Mouse (Mus musculus) ES-E14 (cell line): ENCODE data around the gene Gprc5c. TPM values are rescaled to one million over a fixed set of nuclear protein-coding genes. Genes with fewer than 3 reads are reported as not detected.

Experiments used
- DNase-seq: peaks from one replicate; pipeline ENCODE4 v3.0.0-alpha.2; 2013; ENCODE audit warnings: low read depth, low spot score
- H3K27ac ChIP-seq: 2 replicates; pipeline ENCODE4 v1.5.1; 2012; ENCODE audit warnings: low read depth, mild to moderate bottlenecking, low read length, moderate library complexity, mixed read lengths; ENCODE audit not compliant: poor library complexity, insufficient read depth, severe bottlenecking
- H3K36me3 ChIP-seq: 2 replicates; pipeline ENCODE4 v1.6.1; 2012; ENCODE audit warnings: mild to moderate bottlenecking, low read length, moderate library complexity, mixed read lengths; ENCODE audit not compliant: control insufficient read depth, poor library complexity, insufficient read depth, severe bottlenecking
- H3K4me1 ChIP-seq, 2 experiments: fragments of 150-350 bp in 1 of 2; sonication (generic) in 1 of 2; 2 replicates each; pipeline ENCODE4 v1.6.1; 2012; ENCODE audit warnings: low read length in 2 of 2, mild to moderate bottlenecking in 1 of 2, mixed read lengths in 1 of 2; ENCODE audit not compliant: control insufficient read depth in 2 of 2, insufficient read depth in 2 of 2, poor library complexity in 1 of 2
- H3K4me3 ChIP-seq, 2 experiments: fragments of 150-350 bp in 1 of 2; sonication (generic) in 1 of 2; 2 replicates each; pipeline ENCODE4 v1.5.1; 2012; ENCODE audit warnings: low read length in 2 of 2, low read depth in 1 of 2, mild to moderate bottlenecking in 1 of 2, mixed read lengths in 1 of 2; ENCODE audit not compliant: insufficient read depth in 1 of 2, poor library complexity in 1 of 2, severe bottlenecking in 1 of 2
- H3K9ac ChIP-seq: 2 replicates; pipeline ENCODE4 v1.6.1; 2012; ENCODE audit warnings: low read depth, mild to moderate bottlenecking, low read length, mixed read lengths; ENCODE audit not compliant: poor library complexity, insufficient read depth, severe bottlenecking
- H3K9me3 ChIP-seq: fragments of 150-350 bp; sonication (generic); 2 replicates; pipeline ENCODE4 v1.6.1; 2012; ENCODE audit warnings: low read depth, mild to moderate bottlenecking, low read length; ENCODE audit not compliant: control insufficient read depth, insufficient read depth
- CHD2 ChIP-seq: IDR thresholded peaks from 2 replicates; pipeline ENCODE4 v1.6.1; 2014; ENCODE audit warnings: mild to moderate bottlenecking, low read depth, low read length, inconsistent platforms
- HCFC1 ChIP-seq: IDR thresholded peaks from 2 replicates; pipeline ENCODE4 v1.6.1; 2012; ENCODE audit warnings: low read length, inconsistent platforms, borderline replicate concordance; ENCODE audit not compliant: insufficient read depth
- MAFK ChIP-seq: IDR thresholded peaks from 2 replicates; pipeline ENCODE4 v1.6.1; 2014; ENCODE audit warnings: mild to moderate bottlenecking, low read depth, low read length, inconsistent platforms; ENCODE audit not compliant: insufficient read depth
- ZC3H11A ChIP-seq: IDR thresholded peaks from 2 replicates; pipeline ENCODE4 v1.6.1; 2012; ENCODE audit warnings: low read depth, mild to moderate bottlenecking, inconsistent platforms, low read length, borderline replicate concordance
- ZNF384 ChIP-seq: IDR thresholded peaks from 2 replicates; pipeline ENCODE4 v1.6.1; 2012; ENCODE audit warnings: low read depth, low read length, inconsistent platforms
- in situ Hi-C, 2 experiments: fragments of 600-800 bp; cut with MboI; formaldehyde crosslinking; loops; one replicate each; pipeline ENCODE4 v1.15.1; 2025; ENCODE audit warnings: low sequenced_read_pairs in 2 of 2, inconsistent platforms in 1 of 2; ENCODE audit not compliant: unreplicated experiment in 2 of 2
- total RNA-seq: library from RNA; depleted of rRNA; stranded (reverse); fragments of 300-350 nt; gene quantifications from 2 replicates; pipeline ENCODE4 v1.2.3, GENCODE M21; 2012

The Gprc5c gene
- total RNA-seq, 1 experiment: 35.9 TPM

DNA sequence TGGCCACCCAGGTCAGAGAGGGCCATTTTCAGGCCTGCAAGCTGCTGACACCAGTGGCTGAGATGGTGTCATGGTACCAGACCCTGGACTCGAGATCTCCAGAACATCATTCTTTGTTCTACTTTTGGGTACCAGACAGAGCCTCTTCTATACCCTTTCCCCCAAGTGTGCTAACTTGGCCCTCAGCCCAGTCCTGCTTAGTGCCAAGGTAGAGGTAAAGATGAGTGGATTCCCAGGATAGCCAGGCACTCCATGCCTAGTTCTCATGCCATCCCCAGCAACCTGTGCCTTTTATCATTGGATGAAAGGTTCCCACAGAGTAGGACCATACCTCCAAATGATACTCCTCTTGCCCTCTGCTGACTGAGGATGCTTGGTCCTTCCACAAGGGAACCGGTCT, 20.6 kb downstream of the Gprc5c start:
- H3K9me3 ChIP-seq: no peaks in the 10 kb centered on the region
- no peak overlapping the region for H3K9ac ChIP-seq
- TF ChIP-seq ZC3H11A (no peak), CHD2 (no peak), ZNF384 (no peak)
- H3K27ac ChIP-seq: no peak overlapping the region
- in situ Hi-C loops: no loop called here
- H3K4me3 ChIP-seq: no peak overlapping the region
- DNase-seq: no peak
- peaks cover 11 to 50% of the 10 kb centered on the region in 2 experiments for H3K4me1 ChIP-seq
- peaks cover 7% of the 10 kb centered on the region; the same call in 1 of the 2 replicates for H3K36me3 ChIP-seq

DNA sequence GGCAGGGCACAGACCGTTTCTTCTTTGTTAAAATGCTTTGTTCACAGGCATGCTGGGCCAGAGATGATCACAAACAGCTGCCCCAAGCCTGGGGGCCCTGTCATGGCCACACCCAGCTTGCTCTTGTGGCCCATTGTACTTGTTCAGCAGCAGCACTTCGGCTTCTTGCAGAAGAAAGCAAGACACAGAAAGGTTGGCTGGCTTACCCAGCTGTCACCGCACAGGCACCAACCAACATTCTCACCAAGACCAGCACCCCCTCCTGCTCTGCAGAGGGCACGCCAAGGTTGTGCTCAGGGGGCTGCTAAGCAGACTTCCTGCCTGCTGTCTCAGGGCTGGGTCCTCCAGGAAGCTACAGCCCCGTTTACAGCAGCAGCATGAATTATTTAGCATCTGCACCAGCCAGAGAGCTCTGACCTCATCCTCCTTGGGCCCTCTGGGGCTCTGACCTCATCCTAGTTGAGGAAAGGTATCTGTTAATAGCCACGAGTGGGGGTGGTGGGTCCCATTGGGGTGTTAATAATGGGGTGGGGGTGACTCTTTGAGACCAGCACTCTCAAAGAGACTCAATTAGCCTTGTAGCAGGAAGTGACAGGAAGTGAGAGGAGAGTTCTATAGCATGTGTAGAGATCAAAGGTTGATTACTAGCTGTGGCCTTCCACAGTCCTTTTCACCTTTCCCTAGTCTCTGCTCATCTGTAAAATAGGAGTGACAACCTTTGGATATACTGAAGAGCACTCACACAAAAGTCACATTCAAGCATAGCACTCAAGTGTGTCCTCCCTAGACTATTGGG, 22.3 kb downstream of the Gprc5c start:
- H3K27ac ChIP-seq: peak overlapping the region; percentile 82
- in situ Hi-C loops: no loop called here
- 0 out of 2 replicates have a peak overlapping the region, but pooled peaks have one; percentile 13 for H3K9ac ChIP-seq
- DNase-seq: no peak
- TF ChIP-seq ZNF384 (no peak), MAFK (no peak), CHD2 (no peak), ZC3H11A (no peak), HCFC1 (no peak)
- H3K4me1 ChIP-seq: peaks cover 13 to 54% of the 10 kb centered on the region in 2 experiments
- no peaks in the 10 kb centered on the region for H3K9me3 ChIP-seq
- no peak overlapping the region for H3K4me3 ChIP-seq
- H3K36me3 ChIP-seq: peaks cover 7% of the 10 kb centered on the region; the same call in 1 of the 2 replicates

DNA sequence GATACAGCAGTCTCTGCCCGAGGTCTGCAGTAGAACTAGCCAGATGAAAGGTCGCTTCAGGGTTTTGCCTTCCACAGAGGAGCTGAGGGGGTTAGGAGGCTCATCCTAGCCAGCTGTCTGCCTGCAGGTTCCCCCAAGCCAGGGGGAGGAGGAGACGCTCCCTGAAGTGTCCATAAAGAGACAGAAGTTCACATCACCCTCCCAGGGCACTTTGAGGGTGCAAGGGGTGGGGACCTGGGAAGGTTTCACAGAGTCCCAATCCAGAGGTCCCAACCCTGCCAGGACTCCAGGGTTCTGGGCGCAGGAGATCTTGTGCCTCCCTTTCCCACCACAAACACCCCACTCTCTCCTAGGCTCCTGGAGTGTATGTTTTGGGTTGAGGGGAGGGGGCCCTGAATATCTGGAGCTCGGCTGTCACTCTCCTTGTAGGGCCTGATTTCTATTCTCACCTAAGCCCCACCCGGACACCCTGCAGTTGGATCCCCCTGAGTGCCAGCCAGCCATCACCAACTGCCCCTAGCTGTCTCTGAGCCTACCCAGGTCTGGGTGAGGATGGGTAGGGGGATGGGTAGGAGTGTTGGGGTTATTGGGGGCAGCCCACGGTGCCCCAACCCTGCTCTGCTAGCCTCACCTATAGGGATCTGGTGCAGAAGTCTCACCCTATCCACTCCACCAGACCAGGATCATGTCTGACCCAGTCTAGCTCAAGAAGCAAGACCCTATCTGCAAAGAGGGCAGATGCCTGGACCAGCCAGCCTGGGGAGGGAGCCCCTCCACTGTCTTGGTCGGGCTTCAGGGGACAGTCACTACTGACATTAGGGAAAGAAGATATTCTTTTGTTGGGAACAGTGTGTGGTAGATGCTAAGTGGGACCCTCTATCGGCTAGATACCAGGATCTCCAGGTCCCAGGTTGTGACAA, 23.5 kb downstream of the Gprc5c start:
- peak overlapping the region; percentile 82; the same call in 1 of the 2 replicates for H3K27ac ChIP-seq
- no peak for DNase-seq
- no peaks in the 10 kb centered on the region for H3K9me3 ChIP-seq
- H3K4me1 ChIP-seq: peaks cover 13 to 50% of the 10 kb centered on the region in 2 experiments
- H3K4me3 ChIP-seq: no peak overlapping the region
- H3K36me3 ChIP-seq: peaks cover 7% of the 10 kb centered on the region; the same call in 1 of the 2 replicates
- H3K9ac ChIP-seq: no peak overlapping the region
- no peak for TF ChIP-seq MAFK
- no peak for TF ChIP-seq ZNF384
- TF ChIP-seq CHD2: no peak
- no peak for TF ChIP-seq ZC3H11A
- TF ChIP-seq HCFC1: no peak
- in situ Hi-C loops: no loop called here

DNA sequence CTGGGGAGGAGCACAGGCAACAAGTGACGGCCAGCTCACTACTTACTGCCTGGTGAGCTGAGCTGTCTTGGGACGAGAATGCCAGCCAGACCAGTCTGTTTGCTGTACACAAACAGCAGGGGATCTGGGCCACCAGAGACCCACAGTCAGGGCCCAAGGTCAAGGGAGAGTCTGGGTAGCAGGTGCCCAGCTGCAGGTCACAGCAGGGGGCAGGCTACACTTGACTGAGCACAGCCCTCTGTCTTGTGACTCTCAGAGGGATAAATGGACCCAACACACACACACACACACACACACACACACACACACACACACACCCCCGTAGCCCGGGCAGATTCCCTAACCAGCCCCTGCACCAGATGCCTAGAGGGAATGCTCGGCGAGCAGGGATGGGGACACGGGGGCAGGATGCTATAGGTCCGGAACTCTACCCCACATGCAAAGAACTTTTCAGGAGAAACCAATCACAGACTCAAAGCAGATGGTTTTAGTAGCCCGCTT, 24.4 kb downstream of the Gprc5c start:
- TF ChIP-seq CHD2 (no peak), ZNF384 (no peak), ZC3H11A (no peak), HCFC1 (no peak), MAFK (no peak)
- H3K9me3 ChIP-seq: no peaks in the 10 kb centered on the region
- H3K4me1 ChIP-seq: peaks cover 13 to 50% of the 10 kb centered on the region in 2 experiments
- peaks cover 7% of the 10 kb centered on the region; the same call in 1 of the 2 replicates for H3K36me3 ChIP-seq
- H3K27ac ChIP-seq: peak overlapping the region; percentile 37; the same call in 1 of the 2 replicates
- no peak overlapping the region for H3K4me3 ChIP-seq
- DNase-seq: no peak
- in situ Hi-C loops: no loop called here
- peak overlapping the region; percentile 30; the same call in 1 of the 2 replicates for H3K9ac ChIP-seq
